18 mouse cellular contexts compared by ENCODE assay signal in the genomic region with DNA sequence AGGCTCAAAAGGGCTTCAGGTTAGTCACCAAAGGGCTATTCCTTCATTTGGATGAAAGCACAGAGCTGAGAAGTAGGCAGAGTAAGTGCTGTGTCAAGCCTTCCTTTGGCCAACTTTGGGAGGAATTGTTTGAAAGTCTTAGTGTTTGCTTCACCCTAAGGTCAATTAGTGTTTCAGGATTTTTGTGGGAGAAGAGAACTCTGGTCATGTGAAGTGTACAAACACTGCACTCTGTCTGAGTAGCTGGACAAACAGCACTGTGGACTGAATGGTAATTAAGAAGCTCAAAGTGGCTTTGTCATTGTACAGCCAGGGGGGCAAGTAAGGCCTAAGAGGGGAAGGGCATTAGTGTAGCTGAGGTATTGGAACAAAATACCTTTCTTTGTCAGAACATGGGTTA. TPM values are rescaled to one million over a fixed set of nuclear protein-coding genes. Genes with fewer than 3 reads are reported as not detected.
"Had no signal": no experiment of that assay in that cellular context is flagged by ENCODE, and none has a peak within 500 bp of the region (broad histone marks: within the 10 kb centered on the region; RNA-seq: fewer than 3 reads in every experiment).

No protein-coding gene starts in this region.

- DNase-seq: kidney, adult 18-20 months; kidney, adult 9 months; kidney, postnatal 14 days; kidney, postnatal 4 days; layer of hippocampus, adult 9-11 months; liver, embryonic 13.5 days; midbrain, embryonic 14.5 days; right cerebral cortex, adult 18-20 months; right cerebral cortex, postnatal 14 days; spleen, adult 18-20 months; thymus, postnatal 25 days had no signal

- H3K4me1 ChIP-seq: intestine, embryonic 15.5 days; liver, embryonic 13.5 days; midbrain, embryonic 10.5 days; stomach, embryonic 15.5 days had no signal

- H3K9ac ChIP-seq: intestine, embryonic 15.5 days; liver, embryonic 13.5 days; stomach, embryonic 15.5 days had no signal

- H3K4me2 ChIP-seq: intestine, embryonic 15.5 days; liver, embryonic 13.5 days; stomach, embryonic 15.5 days had no signal

- H3K9me3 ChIP-seq: intestine, embryonic 15.5 days; liver, embryonic 13.5 days; megakaryocyte, embryonic 14.5 days; midbrain, embryonic 10.5 days; stomach, embryonic 15.5 days had no signal

- ATAC-seq: intestine, embryonic 15.5 days had no signal

- H3K27me3 ChIP-seq: intestine, embryonic 15.5 days; liver, embryonic 13.5 days; stomach, embryonic 15.5 days had no signal

- H3K27ac ChIP-seq: intestine, embryonic 15.5 days; layer of hippocampus, adult 2 months; liver, embryonic 13.5 days; midbrain, embryonic 10.5 days; stomach, embryonic 15.5 days had no signal

- H3K4me3 ChIP-seq: intestine, embryonic 15.5 days; layer of hippocampus, adult 2 months; liver, embryonic 13.5 days; megakaryocyte, embryonic 14.5 days; midbrain, embryonic 10.5 days; stomach, embryonic 15.5 days had no signal

- H3K36me3 ChIP-seq: intestine, embryonic 15.5 days; liver, embryonic 13.5 days; midbrain, embryonic 10.5 days; stomach, embryonic 15.5 days had no signal

RNA-seq across cellular contexts. Expression of gene Ifit1bl2, which starts 9.1 kb away (rescaled TPM):
- polyA plus RNA-seq: liver, adult 2 months; neural tube, embryonic 11.5 days had no signal

RNA-seq across cellular contexts. Expression of gene Ifit1, which starts 9.2 kb away (rescaled TPM):
- polyA plus RNA-seq: midbrain, embryonic 10.5 days had no signal

RNA-seq across cellular contexts. Expression of gene Ifit3b, which starts 23.7 kb away (rescaled TPM):
- polyA plus RNA-seq: midbrain, embryonic 10.5 days; neural tube, embryonic 11.5 days had no signal

RNA-seq across cellular contexts. Expression of gene Ifit1bl1, which starts 29.7 kb away (rescaled TPM):
- polyA plus RNA-seq: midbrain, embryonic 10.5 days had no signal
